Mouse (Mus musculus): Measurements from ENCODE around the gene Ackr1. TPM values are rescaled to one million over a fixed set of nuclear protein-coding genes. Genes with fewer than 3 reads are reported as not detected.

The Ackr1 gene
- total and polyA plus RNA-seq, 3 experiments: 0.19 to 0.42 TPM; not detected in 1

DNA sequence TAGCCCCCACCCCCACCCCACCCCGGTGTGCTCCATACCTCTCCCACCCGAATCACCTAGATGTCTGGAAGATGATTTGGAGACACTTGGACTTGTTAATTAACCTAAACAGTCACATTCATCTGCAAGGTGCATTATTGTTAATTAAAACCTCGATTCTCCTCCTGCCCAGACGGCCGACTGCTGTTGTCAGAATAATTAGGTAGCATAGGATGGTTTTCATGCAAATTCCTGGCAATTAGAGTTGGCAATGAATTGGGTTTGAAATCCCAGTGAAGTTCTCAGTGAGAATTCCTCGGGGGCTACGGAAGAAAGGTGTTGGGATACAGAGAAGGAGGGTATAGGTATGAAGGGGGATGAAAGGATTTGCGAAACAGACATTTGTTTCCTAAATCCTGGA, 5.1 kb downstream of the Ackr1 start:
- Histone ChIP-seq H3K4me1 (ENCODE audit: control insufficient read depth in 1 of 2, insufficient read depth in 2 of 2, low read length in 2 of 2) (peaks cover 36 to 51% of the 10 kb centered on the region in 2 experiments), H3K79me2 (ENCODE audit: control insufficient read depth, insufficient read depth, low read length, poor library complexity) (no peaks in the 10 kb centered on the region), H3K27ac (ENCODE audit: control insufficient read depth, low read depth, low read length) (no peak overlapping the region), H3K36me3 (ENCODE audit: control insufficient read depth in 1 of 2, insufficient read depth in 2 of 2, low read length in 2 of 2) (peaks cover 0 to 39% of the 10 kb centered on the region in 2 experiments; a peak in 2 of 4 replicates), H3K4me3 (ENCODE audit: control insufficient read depth in 1 of 2, insufficient read depth in 1 of 2, low read depth in 2 of 2, low read length in 2 of 2) (no peak overlapping the region), H3K27me3 (ENCODE audit: control insufficient read depth in 1 of 2, insufficient read depth in 2 of 2, low read length in 2 of 2) (no peaks in the 10 kb centered on the region), H3K9me3 (replicated peaks; ENCODE audit: insufficient read depth, low read length) (no peaks in the 10 kb centered on the region), H3K9ac (ENCODE audit: control insufficient read depth, low read depth, low read length, poor library complexity, severe bottlenecking) (no peak overlapping the region)
- TF ChIP-seq MAZ (IDR thresholded peaks at IDR 0.05; ENCODE audit: low read depth, low read length) (no peak), USF1 (IDR thresholded peaks at IDR 0.05; ENCODE audit: low read depth, low read length) (no peak), ZMIZ1 (IDR thresholded peaks at IDR 0.05; ENCODE audit: low read depth, low read length) (no peak), CHD1 (IDR thresholded peaks at IDR 0.05; ENCODE audit: low read depth, low read length) (no peak), UBTF (IDR thresholded peaks at IDR 0.05; ENCODE audit: borderline replicate concordance, insufficient read depth, low read depth, low read length) (no peak), EP300 (IDR thresholded peaks at IDR 0.05; ENCODE audit: low read depth in 1 of 2, low read length in 2 of 2) (no peak), MAX (IDR thresholded peaks at IDR 0.05; ENCODE audit: low read length) (no peak), E2F4 (IDR thresholded peaks at IDR 0.05; ENCODE audit: borderline replicate concordance, low read depth, low read length) (no peak), MEF2A (IDR thresholded peaks at IDR 0.05; ENCODE audit: extremely low read depth, insufficient replicate concordance, low read depth, low read length, poor library complexity, severe bottlenecking) (no peak)
- no peak for DNase-seq (ENCODE audit: low read depth, low spot score)

DNA sequence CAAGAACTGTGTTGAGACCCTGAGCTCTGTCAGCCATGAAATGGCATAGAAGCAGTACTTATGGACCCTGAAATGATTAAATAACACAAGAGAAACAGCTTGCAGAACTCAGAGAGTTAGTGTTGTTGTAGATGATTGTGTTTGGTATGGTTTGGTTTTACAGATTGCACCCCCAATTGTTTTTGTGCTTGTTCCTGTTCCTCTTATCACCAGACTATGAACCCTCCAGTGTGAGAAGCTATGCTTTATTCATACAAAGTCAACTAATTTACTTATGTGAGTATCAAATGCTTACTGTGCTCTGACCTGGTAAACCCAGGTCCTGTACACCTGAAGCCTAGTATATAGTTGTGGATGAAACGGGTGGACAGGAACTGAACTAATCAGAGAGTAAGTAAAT, 7.0 kb downstream of the Ackr1 start:
- no peak overlapping the region for H3K4me3 ChIP-seq (ENCODE audit: control insufficient read depth in 1 of 2, insufficient read depth in 1 of 2, low read depth in 2 of 2, low read length in 2 of 2)
- no peak overlapping the region for H3K9ac ChIP-seq (ENCODE audit: control insufficient read depth, low read depth, low read length, poor library complexity, severe bottlenecking)
- H3K4me1 ChIP-seq (ENCODE audit: control insufficient read depth in 1 of 2, insufficient read depth in 2 of 2, low read length in 2 of 2): peaks cover 47 to 57% of the 10 kb centered on the region in 2 experiments
- H3K79me2 ChIP-seq (ENCODE audit: control insufficient read depth, insufficient read depth, low read length, poor library complexity): no peaks in the 10 kb centered on the region
- no peaks in the 10 kb centered on the region for H3K9me3 ChIP-seq (replicated peaks; ENCODE audit: insufficient read depth, low read length)
- peak overlapping the region; percentile 18; the same call in 1 of the 2 replicates for H3K27ac ChIP-seq (ENCODE audit: control insufficient read depth, low read depth, low read length)
- DNase-seq (ENCODE audit: low read depth, low spot score): peak; percentile 60
- H3K27me3 ChIP-seq (ENCODE audit: control insufficient read depth in 1 of 2, insufficient read depth in 2 of 2, low read length in 2 of 2): no peaks in the 10 kb centered on the region
- TF ChIP-seq RCOR1 (IDR thresholded peaks at IDR 0.05; ENCODE audit: low read depth, low read length) (peak; percentile 57; the same call in 1 of the 2 replicates), GATA1 (IDR thresholded peaks at IDR 0.05; ENCODE audit: low read depth, low read length) (peak; percentile 20; the same call in 1 of the 2 replicates), MYC (IDR thresholded peaks at IDR 0.05; ENCODE audit: low read depth, low read length) (no peak), TCF12 (IDR thresholded peaks at IDR 0.05; ENCODE audit: low read depth, low read length) (0 out of 2 replicates have a peak, but pooled peaks have one; percentile 5), MEF2A (IDR thresholded peaks at IDR 0.05; ENCODE audit: extremely low read depth, insufficient replicate concordance, low read depth, low read length, poor library complexity, severe bottlenecking) (no peak), ETS1 (IDR thresholded peaks at IDR 0.05; ENCODE audit: low read depth, low read length) (0 out of 2 replicates have a peak, but pooled peaks have one; percentile 40)
- H3K36me3 ChIP-seq (ENCODE audit: control insufficient read depth in 1 of 2, insufficient read depth in 2 of 2, low read length in 2 of 2): peaks cover 0 to 49% of the 10 kb centered on the region in 2 experiments; a peak in 2 of 4 replicates
